Mouse (Mus musculus): Measurements from ENCODE around the gene Chrm1. TPM values are rescaled to one million over a fixed set of nuclear protein-coding genes. Genes with fewer than 3 reads are reported as not detected.
A peak's percentile ranks its signal among the peaks of the same experiment; 100 is the strongest.

Chrm1 gene
- polyA plus RNA-seq, 1 experiment from 2014 or later = 0.35 TPM

- peak overlapping the region; percentile 82 for H3K9ac ChIP-seq
- peak overlapping the region; percentile 95 for H3K27ac ChIP-seq
- 63% methylated on average over 4 of the region's 4 CpGs for whole genome bisulfite sequencing
- H3K36me3 ChIP-seq (replicated peaks; ENCODE audit: control insufficient read depth, insufficient read depth) = peaks cover 31% of the 10 kb centered on the region
- H3K4me3 ChIP-seq (replicated peaks; ENCODE audit: low read length) = peak overlapping the region; percentile 67
- no peak for DNase-seq (ENCODE audit: low spot score)
- peaks cover 28% of the 10 kb centered on the region for H3K4me1 ChIP-seq (replicated peaks; ENCODE audit: control insufficient read depth, insufficient read depth, low read length)
- no peaks in the 10 kb centered on the region for H3K27me3 ChIP-seq (ENCODE audit: control insufficient read depth, insufficient read depth, low read length)
- H3K4me2 ChIP-seq (replicated peaks) = peak overlapping the region; percentile 84
- no peaks in the 10 kb centered on the region for H3K9me3 ChIP-seq (ENCODE audit: control insufficient read depth, low read length)
- no peak for ATAC-seq (ENCODE audit: low FRiP score)
These were observed 58.4 kb downstream of the Chrm1 start for GRCm38 (mm10) chr19:8722021-8722420.

- DNase-seq (ENCODE audit: low spot score) (no peak), ATAC-seq (ENCODE audit: low FRiP score) (peak; percentile 0; the same call in 1 of the 2 replicates)
- Histone ChIP-seq H3K9ac (peak overlapping the region; percentile 82), H3K36me3 (replicated peaks; ENCODE audit: control insufficient read depth, insufficient read depth) (peaks cover 33% of the 10 kb centered on the region), H3K4me1 (replicated peaks; ENCODE audit: control insufficient read depth, insufficient read depth, low read length) (peaks cover 28% of the 10 kb centered on the region), H3K9me3 (ENCODE audit: control insufficient read depth, low read length) (no peaks in the 10 kb centered on the region), H3K27ac (peak overlapping the region; percentile 95), H3K4me3 (replicated peaks; ENCODE audit: low read length) (peak overlapping the region; percentile 67), H3K4me2 (replicated peaks) (peak overlapping the region; percentile 84), H3K27me3 (ENCODE audit: control insufficient read depth, insufficient read depth, low read length) (no peaks in the 10 kb centered on the region)
- WGBS = 2% methylated on average over 5 of the region's 5 CpGs
These were observed 58.9 kb downstream of the Chrm1 start for GRCm38 (mm10) chr19:8722559-8722906.

- H3K36me3 ChIP-seq (replicated peaks; ENCODE audit: control insufficient read depth, insufficient read depth) = peaks cover 33% of the 10 kb centered on the region
- H3K9ac ChIP-seq = peak within 1 kb of the TSS; percentile 88
- DNase-seq (ENCODE audit: low spot score) (peak; percentile 99), ATAC-seq (ENCODE audit: low FRiP score) (peak; percentile 98)
- H3K4me2 ChIP-seq (replicated peaks) = peak within 1 kb of the TSS; percentile 84
- peak within 1 kb of the TSS; percentile 95 for H3K27ac ChIP-seq
- peaks cover 28% of the 10 kb centered on the region for H3K4me1 ChIP-seq (replicated peaks; ENCODE audit: control insufficient read depth, insufficient read depth, low read length)
- H3K9me3 ChIP-seq (ENCODE audit: control insufficient read depth, low read length) = no peaks in the 10 kb centered on the region
- under 1% methylated on average over 50 of the region's 50 CpGs for WGBS
- H3K27me3 ChIP-seq (ENCODE audit: control insufficient read depth, insufficient read depth, low read length) = no peaks in the 10 kb centered on the region
- peak within 1 kb of the TSS; percentile 67 for H3K4me3 ChIP-seq (replicated peaks; ENCODE audit: low read length)
These were observed 59.5 kb downstream of the Chrm1 start, which contains the start of gene Slc3a2 for GRCm38 (mm10) chr19:8722907-8723573. Slc3a2 (minus strand) TSS chr19:8723369.

- under 1% methylated on average over 20 of the region's 20 CpGs for WGBS
- ATAC-seq (ENCODE audit: low FRiP score) = no peak
- no peak for DNase-seq (ENCODE audit: low spot score)
- Histone ChIP-seq H3K4me1 (replicated peaks; ENCODE audit: control insufficient read depth, insufficient read depth, low read length) (peaks cover 28% of the 10 kb centered on the region), H3K27ac (peak overlapping the region; percentile 76), H3K4me3 (replicated peaks; ENCODE audit: low read length) (peak overlapping the region; percentile 67), H3K9me3 (ENCODE audit: control insufficient read depth, low read length) (no peaks in the 10 kb centered on the region), H3K27me3 (ENCODE audit: control insufficient read depth, insufficient read depth, low read length) (no peaks in the 10 kb centered on the region), H3K36me3 (replicated peaks; ENCODE audit: control insufficient read depth, insufficient read depth) (peaks cover 33% of the 10 kb centered on the region), H3K9ac (peak overlapping the region; percentile 88), H3K4me2 (replicated peaks) (peak overlapping the region; percentile 84)
These were observed 60.2 kb downstream of the Chrm1 start for GRCm38 (mm10) chr19:8723574-8724346.

DNA sequence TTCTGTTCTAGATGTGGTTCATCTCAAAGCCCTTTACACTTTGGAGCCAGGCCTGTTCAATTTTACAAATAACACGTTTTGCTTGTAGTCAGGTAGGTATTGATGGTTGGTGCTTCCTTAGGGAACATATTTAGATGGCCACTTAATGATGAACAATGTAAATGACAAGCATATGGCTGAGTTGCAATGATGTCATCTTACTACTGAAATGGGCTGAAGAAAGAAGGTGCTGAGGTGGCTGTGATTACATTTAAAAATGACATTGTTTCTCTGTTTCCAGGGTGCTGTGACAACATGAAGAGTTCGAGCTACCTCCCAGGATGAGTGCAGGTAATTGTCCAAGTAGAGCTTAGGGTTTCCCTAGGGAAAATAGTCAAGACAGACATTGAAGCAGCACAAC lies 60.8 kb downstream of the Chrm1 start:
- WGBS = 1% methylated on average over 2 of the region's 2 CpGs
- Histone ChIP-seq H3K4me1 (replicated peaks; ENCODE audit: control insufficient read depth, insufficient read depth, low read length) (peaks cover 28% of the 10 kb centered on the region), H3K4me2 (replicated peaks) (peak overlapping the region; percentile 84), H3K36me3 (replicated peaks; ENCODE audit: control insufficient read depth, insufficient read depth) (peaks cover 33% of the 10 kb centered on the region), H3K9me3 (ENCODE audit: control insufficient read depth, low read length) (no peaks in the 10 kb centered on the region), H3K27me3 (ENCODE audit: control insufficient read depth, insufficient read depth, low read length) (no peaks in the 10 kb centered on the region), H3K27ac (no peak overlapping the region), H3K4me3 (replicated peaks; ENCODE audit: low read length) (peak overlapping the region; percentile 67), H3K9ac (peak overlapping the region; percentile 88)
- ATAC-seq (ENCODE audit: low FRiP score) = no peak
- no peak for DNase-seq (ENCODE audit: low spot score)

- H3K4me2 ChIP-seq (replicated peaks) = peak overlapping the region; percentile 84
- WGBS = 51% methylated on average over 4 of the region's 4 CpGs
- no peaks in the 10 kb centered on the region for H3K9me3 ChIP-seq (ENCODE audit: control insufficient read depth, low read length)
- peaks cover 31% of the 10 kb centered on the region for H3K36me3 ChIP-seq (replicated peaks; ENCODE audit: control insufficient read depth, insufficient read depth)
- peak overlapping the region; percentile 88 for H3K9ac ChIP-seq
- H3K4me1 ChIP-seq (replicated peaks; ENCODE audit: control insufficient read depth, insufficient read depth, low read length) = peaks cover 28% of the 10 kb centered on the region
- no peaks in the 10 kb centered on the region for H3K27me3 ChIP-seq (ENCODE audit: control insufficient read depth, insufficient read depth, low read length)
- H3K4me3 ChIP-seq (replicated peaks; ENCODE audit: low read length) = peak overlapping the region; percentile 67
- DNase-seq (ENCODE audit: low spot score) (no peak), ATAC-seq (ENCODE audit: low FRiP score) (no peak)
- no peak overlapping the region for H3K27ac ChIP-seq
These were observed 61.6 kb downstream of the Chrm1 start for GRCm38 (mm10) chr19:8725081-8725613.

GRCm38 (mm10) chr19:8726609-8727390 lies 63.2 kb downstream of the Chrm1 start:
- Histone ChIP-seq H3K27ac (no peak overlapping the region), H3K9me3 (ENCODE audit: control insufficient read depth, low read length) (no peaks in the 10 kb centered on the region), H3K36me3 (replicated peaks; ENCODE audit: control insufficient read depth, insufficient read depth) (peaks cover 29% of the 10 kb centered on the region), H3K4me1 (replicated peaks; ENCODE audit: control insufficient read depth, insufficient read depth, low read length) (peaks cover 20% of the 10 kb centered on the region), H3K4me2 (replicated peaks) (no peak overlapping the region), H3K27me3 (ENCODE audit: control insufficient read depth, insufficient read depth, low read length) (no peaks in the 10 kb centered on the region), H3K4me3 (replicated peaks; ENCODE audit: low read length) (no peak overlapping the region), H3K9ac (no peak overlapping the region)
- ATAC-seq (ENCODE audit: low FRiP score) (no peak), DNase-seq (ENCODE audit: low spot score) (no peak)
- WGBS = 15% methylated on average over 3 of the region's 3 CpGs

- Histone ChIP-seq H3K27me3 (ENCODE audit: control insufficient read depth, insufficient read depth, low read length) (no peaks in the 10 kb centered on the region), H3K9me3 (ENCODE audit: control insufficient read depth, low read length) (no peaks in the 10 kb centered on the region), H3K4me2 (replicated peaks) (no peak overlapping the region), H3K4me1 (replicated peaks; ENCODE audit: control insufficient read depth, insufficient read depth, low read length) (peaks cover 14% of the 10 kb centered on the region), H3K27ac (no peak overlapping the region), H3K9ac (no peak overlapping the region), H3K4me3 (replicated peaks; ENCODE audit: low read length) (no peak overlapping the region), H3K36me3 (replicated peaks; ENCODE audit: control insufficient read depth, insufficient read depth) (peaks cover 29% of the 10 kb centered on the region)
- 31% methylated on average over 5 of the region's 5 CpGs for WGBS
- ATAC-seq (ENCODE audit: low FRiP score) (no peak), DNase-seq (ENCODE audit: low spot score) (no peak)
These were observed 64.0 kb downstream of the Chrm1 start for GRCm38 (mm10) chr19:8727495-8728114.

Data from hindbrain, embryonic 14.5 days (tissue).